Mouse (Mus musculus) fibroblast of lung, adult 2 months (primary cell): ENCODE measurements around the gene Fli1.

ENCODE experiments used
- DNase-seq: peaks from one replicate; pipeline ENCODE4 v3.0.0-alpha.2; 2011; ENCODE audit warnings: low read depth

Gene Fli1

GRCm38 (mm10) chr9:32468313-32468712 is 74.3 kb downstream of the Fli1 start:
- DNase-seq = no peak

- DNase-seq = no peak
Measured at GRCm38 (mm10) chr9:32467443-32467842, 75.2 kb downstream of the Fli1 start.

GRCm38 (mm10) chr9:32466861-32467260 is 75.8 kb downstream of the Fli1 start:
- DNase-seq = no peak

GRCm38 (mm10) chr9:32456707-32457106 is 86.0 kb downstream of the Fli1 start:
- DNase-seq = no peak

GRCm38 (mm10) chr9:32450161-32450560 is 92.5 kb downstream of the Fli1 start:
- DNase-seq = no peak

GRCm38 (mm10) chr9:32448766-32449165 is 93.9 kb downstream of the Fli1 start:
- DNase-seq = no peak

GRCm38 (mm10) chr9:32445789-32446188 is 96.9 kb downstream of the Fli1 start:
- no peak for DNase-seq

GRCm38 (mm10) chr9:32444453-32445201 is 98.0 kb downstream of the Fli1 start:
- DNase-seq = no peak

- peak; percentile 86 for DNase-seq
Measured at GRCm38 (mm10) chr9:32443817-32444216, 98.8 kb downstream of the Fli1 start.

- DNase-seq = no peak
Measured at GRCm38 (mm10) chr9:32443115-32443514, 99.5 kb downstream of the Fli1 start.

GRCm38 (mm10) chr9:32434241-32435213 is 108.1 kb downstream of the Fli1 start:
- peak; percentile 78 for DNase-seq

- no peak for DNase-seq
Measured at GRCm38 (mm10) chr9:32431061-32431460, 111.6 kb downstream of the Fli1 start.

- no peak for DNase-seq
Measured at GRCm38 (mm10) chr9:32425321-32425720, 117.3 kb downstream of the Fli1 start.

- no peak for DNase-seq
Measured at GRCm38 (mm10) chr9:32420711-32421110, 122.0 kb downstream of the Fli1 start.

- DNase-seq = peak; percentile 51
Measured at GRCm38 (mm10) chr9:32417466-32418116, 125.1 kb downstream of the Fli1 start.

GRCm38 (mm10) chr9:32415952-32416351 is 126.7 kb downstream of the Fli1 start:
- no peak for DNase-seq

GRCm38 (mm10) chr9:32414956-32415355 is 127.7 kb downstream of the Fli1 start:
- no peak for DNase-seq

- DNase-seq = no peak
Measured at GRCm38 (mm10) chr9:32412836-32413580, 129.7 kb downstream of the Fli1 start.

GRCm38 (mm10) chr9:32411507-32411906 is 131.2 kb downstream of the Fli1 start:
- DNase-seq = no peak

GRCm38 (mm10) chr9:32410671-32411070 is 132.0 kb downstream of the Fli1 start:
- DNase-seq = no peak

- DNase-seq = no peak
Measured at GRCm38 (mm10) chr9:32409060-32409961, 133.3 kb downstream of the Fli1 start.
